Mouse (Mus musculus) heart, embryonic 14.5 days (tissue): ENCODE measurements around the gene Rnf121. TPM values are rescaled to one million over a fixed set of nuclear protein-coding genes. Genes with fewer than 3 reads are reported as not detected.
A peak's percentile ranks its signal among the peaks of the same experiment; 100 is the strongest.

Experiments
- ATAC-seq: fragments of 200-750 bp; cut with Nextera tagmentation; 2 replicates; pipeline ENCODE4 v1.8.0; 2017; ENCODE audit warnings: low read depth, moderate TSS enrichment; ENCODE audit not compliant: insufficient number of reproducible peaks, insufficient read depth, low FRiP score
- H3K27ac ChIP-seq, 2 experiments: fragments of 200-500 bp in 1 of 2; fragments of 300-500 bp in 1 of 2; sonication (generic) in 1 of 2; replicated peaks in 1 of 2; 2 replicates each; pipeline ENCODE4 v1.5.1; 2012 to 2014; ENCODE audit warnings: low read depth in 2 of 2, low read length in 2 of 2, control low read depth in 1 of 2, mild to moderate bottlenecking in 1 of 2, mixed read lengths in 1 of 2; ENCODE audit not compliant: control insufficient read depth in 1 of 2, insufficient read depth in 1 of 2
- H3K27me3 ChIP-seq: fragments of 300-500 bp; sonication (generic); 2 replicates; pipeline ENCODE4 v1.6.1; 2014; ENCODE audit warnings: mild to moderate bottlenecking, low read length, control low read depth; ENCODE audit not compliant: control insufficient read depth, insufficient read depth
- H3K36me3 ChIP-seq: fragments of 300-500 bp; sonication (generic); 2 replicates; pipeline ENCODE4 v1.6.1; 2014; ENCODE audit warnings: mild to moderate bottlenecking, control low read depth, low read length, mixed read lengths; ENCODE audit not compliant: control insufficient read depth, insufficient read depth
- H3K4me1 ChIP-seq, 2 experiments: fragments of 200-500 bp in 1 of 2; fragments of 300-500 bp in 1 of 2; sonication (generic) in 1 of 2; 2 replicates each; pipeline ENCODE4 v1.6.1; 2012 to 2014; ENCODE audit warnings: low read length in 2 of 2, control low read depth in 1 of 2, mixed read lengths in 1 of 2; ENCODE audit not compliant: control insufficient read depth in 2 of 2, insufficient read depth in 2 of 2
- H3K4me2 ChIP-seq: fragments of 300-500 bp; sonication (generic); 2 replicates; pipeline ENCODE4 v1.6.1; 2014; ENCODE audit warnings: mild to moderate bottlenecking, low read length
- H3K4me3 ChIP-seq, 2 experiments: fragments of 200-500 bp in 1 of 2; fragments of 300-500 bp in 1 of 2; sonication (generic) in 1 of 2; 2 replicates each; pipeline ENCODE4 v1.5.1; 2012 to 2014; ENCODE audit warnings: low read length in 2 of 2, mild to moderate bottlenecking in 2 of 2, control low read depth in 1 of 2, low read depth in 1 of 2, moderate library complexity in 1 of 2; ENCODE audit not compliant: control insufficient read depth in 1 of 2, insufficient read depth in 1 of 2
- H3K9ac ChIP-seq: fragments of 300-500 bp; sonication (generic); 2 replicates; pipeline ENCODE4 v1.6.1; 2014; ENCODE audit warnings: mild to moderate bottlenecking, low read length
- H3K9me3 ChIP-seq: fragments of 300-500 bp; sonication (generic); 2 replicates; pipeline ENCODE4 v1.6.1; 2016; ENCODE audit warnings: low read length, control low read depth; ENCODE audit not compliant: control insufficient read depth
- WGBS: fragments of 180-500 bp; shearing (Covaris S2); extraction: QIAGEN DNeasy Blood & Tissue Kit; methylation state at CpG from one replicate; pipeline ENCODE4 v1.1.7; 2014; 5-methylcytosine and 5-hydroxymethylcytosine counted together
- polyA plus RNA-seq: library from polyadenylated mRNA; unstranded; fragments of >200 nt; fragmentation: Nextera tagmentation; extraction: Ambion mirVana; gene quantifications from 2 replicates; pipeline ENCODE4 v1.2.1, GENCODE M21; 2014

Gene Rnf121
- polyA plus RNA-seq, 1 experiment from 2014 or later, result 16.9 TPM

DNA sequence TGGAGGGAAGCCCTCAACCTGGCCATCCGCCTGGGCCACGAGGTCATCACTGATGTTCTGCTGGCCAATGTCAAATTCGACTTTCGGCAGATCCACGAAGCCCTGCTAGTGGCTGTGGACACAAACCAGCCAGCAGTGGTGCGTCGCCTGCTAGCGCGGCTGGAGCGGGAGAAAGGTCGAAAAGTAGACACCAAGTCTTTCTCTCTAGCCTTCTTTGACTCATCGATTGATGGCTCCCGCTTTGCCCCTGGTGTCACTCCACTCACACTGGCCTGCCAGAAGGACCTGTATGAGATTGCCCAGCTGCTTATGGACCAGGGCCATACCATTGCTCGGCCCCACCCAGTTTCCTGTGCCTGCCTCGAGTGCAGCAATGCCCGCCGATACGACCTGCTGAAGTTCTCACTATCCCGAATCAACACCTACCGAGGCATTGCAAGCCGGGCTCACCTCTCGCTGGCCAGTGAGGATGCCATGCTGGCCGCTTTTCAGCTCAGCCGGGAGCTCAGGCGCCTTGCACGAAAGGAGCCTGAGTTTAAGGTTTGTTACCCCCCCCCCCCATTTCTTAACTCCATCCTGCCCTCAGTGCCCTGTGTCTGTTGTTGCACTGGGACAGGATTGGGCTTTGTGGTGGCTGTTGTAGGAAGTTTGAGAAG lies 18.9 kb upstream of the Rnf121 start:
- H3K36me3 ChIP-seq, result peaks cover 71% of the 10 kb centered on the region
- no peak for ATAC-seq
- no peaks in the 10 kb centered on the region for H3K27me3 ChIP-seq
- H3K9me3 ChIP-seq, result no peaks in the 10 kb centered on the region
- no peaks in the 10 kb centered on the region for H3K4me1 ChIP-seq
- H3K4me2 ChIP-seq, result no peak overlapping the region
- 84% methylated on average over 26 of the region's 26 CpGs for WGBS
- no peak overlapping the region for H3K27ac ChIP-seq
- no peak overlapping the region for H3K9ac ChIP-seq
- no peak overlapping the region for H3K4me3 ChIP-seq

- Histone ChIP-seq H3K4me2 (no peak within 1 kb of the TSS), H3K9me3 (no peaks in the 10 kb centered on the region), H3K27ac (no peak within 1 kb of the TSS), H3K4me3 (no peak within 1 kb of the TSS), H3K9ac (no peak within 1 kb of the TSS), H3K4me1 (no peaks in the 10 kb centered on the region), H3K36me3 (peaks cover 75% of the 10 kb centered on the region), H3K27me3 (no peaks in the 10 kb centered on the region)
- ATAC-seq, result no peak
- 82% methylated on average over 5 of the region's 5 CpGs for WGBS
Observed at GRCm38 (mm10) chr7:102082816-102083215, 17.5 kb upstream of the Rnf121 start, which contains the start of gene Trpc2. TSS of gene Trpc2 (plus strand) at chr7:102083116.

DNA sequence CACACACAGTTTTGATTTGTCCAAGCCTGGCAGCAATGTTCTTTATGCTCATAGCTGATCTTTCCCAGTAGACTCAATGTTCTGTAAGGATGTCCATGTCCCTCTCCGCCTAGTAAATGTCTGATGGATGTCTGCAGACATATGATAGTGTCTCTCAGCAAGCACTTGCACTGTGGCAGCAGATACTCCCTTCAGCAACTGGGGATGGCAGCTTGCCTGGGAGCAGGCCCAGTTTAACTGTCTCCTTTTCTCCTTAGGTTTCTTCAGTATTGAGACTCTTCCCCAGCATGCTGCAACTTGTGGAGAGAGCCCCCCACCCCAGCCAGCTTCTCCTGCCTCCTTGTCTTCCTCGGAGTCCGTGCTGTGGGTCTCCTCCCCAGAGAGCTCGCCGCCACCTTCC lies 16.5 kb upstream of the Rnf121 start:
- no peaks in the 10 kb centered on the region for H3K4me1 ChIP-seq
- peaks cover 82% of the 10 kb centered on the region for H3K36me3 ChIP-seq
- H3K9ac ChIP-seq, result no peak overlapping the region
- no peak overlapping the region for H3K27ac ChIP-seq
- H3K27me3 ChIP-seq, result no peaks in the 10 kb centered on the region
- no peaks in the 10 kb centered on the region for H3K9me3 ChIP-seq
- H3K4me3 ChIP-seq, result no peak overlapping the region
- 89% methylated on average over 5 of the region's 5 CpGs for WGBS
- ATAC-seq, result no peak
- no peak overlapping the region for H3K4me2 ChIP-seq

DNA sequence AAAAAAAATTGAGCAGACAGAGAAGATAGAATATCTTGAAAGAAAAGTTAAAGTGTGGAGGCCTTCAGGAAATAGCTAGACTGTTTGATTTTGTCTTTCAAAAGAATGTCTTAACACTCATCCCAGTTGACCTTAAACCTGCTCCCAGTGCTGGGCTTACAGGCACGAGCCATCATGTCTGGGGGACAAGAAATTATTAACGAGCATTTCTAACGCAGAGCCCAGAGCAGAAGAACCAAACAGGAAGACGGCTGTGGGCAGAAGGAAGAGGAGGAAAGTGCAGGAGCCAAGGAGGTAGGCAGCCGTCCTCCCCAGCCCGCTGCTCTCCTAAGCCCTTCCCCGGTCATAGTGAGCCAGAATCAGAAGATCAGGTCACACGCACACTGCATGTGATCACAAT lies 15.0 kb upstream of the Rnf121 start:
- Histone ChIP-seq H3K36me3 (peaks cover 95% of the 10 kb centered on the region), H3K9ac (no peak overlapping the region), H3K4me2 (no peak overlapping the region), H3K4me1 (no peaks in the 10 kb centered on the region), H3K27me3 (no peaks in the 10 kb centered on the region), H3K9me3 (no peaks in the 10 kb centered on the region), H3K27ac (no peak overlapping the region), H3K4me3 (no peak overlapping the region)
- no peak for ATAC-seq
- 93% methylated on average over 8 of the region's 8 CpGs for WGBS

DNA sequence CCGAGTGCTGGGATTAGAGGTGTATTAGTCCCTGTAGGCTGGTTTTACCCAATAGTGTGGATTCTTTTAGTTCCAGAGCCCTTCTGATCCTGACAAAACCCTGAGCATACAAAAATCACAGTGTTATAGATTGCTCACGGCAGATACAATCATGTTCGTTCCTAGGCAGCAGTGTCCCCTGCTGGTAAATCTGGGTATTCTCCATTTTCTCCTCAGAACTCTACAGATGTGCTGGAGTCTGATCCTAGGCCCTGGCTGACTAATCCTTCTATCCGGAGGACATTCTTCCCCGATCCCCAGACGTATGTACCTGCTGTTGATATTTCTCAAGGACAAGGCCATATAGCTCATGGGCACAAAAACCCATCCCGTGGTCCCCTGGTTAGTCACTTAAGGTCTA lies 13.2 kb upstream of the Rnf121 start:
- Histone ChIP-seq H3K9ac (no peak overlapping the region), H3K4me2 (no peak overlapping the region), H3K4me3 (no peak overlapping the region), H3K9me3 (no peaks in the 10 kb centered on the region), H3K27me3 (no peaks in the 10 kb centered on the region), H3K27ac (no peak overlapping the region), H3K36me3 (peaks cover 94% of the 10 kb centered on the region), H3K4me1 (no peaks in the 10 kb centered on the region)
- ATAC-seq, result no peak
- 74% methylated on average over 7 of the region's 7 CpGs for WGBS

DNA sequence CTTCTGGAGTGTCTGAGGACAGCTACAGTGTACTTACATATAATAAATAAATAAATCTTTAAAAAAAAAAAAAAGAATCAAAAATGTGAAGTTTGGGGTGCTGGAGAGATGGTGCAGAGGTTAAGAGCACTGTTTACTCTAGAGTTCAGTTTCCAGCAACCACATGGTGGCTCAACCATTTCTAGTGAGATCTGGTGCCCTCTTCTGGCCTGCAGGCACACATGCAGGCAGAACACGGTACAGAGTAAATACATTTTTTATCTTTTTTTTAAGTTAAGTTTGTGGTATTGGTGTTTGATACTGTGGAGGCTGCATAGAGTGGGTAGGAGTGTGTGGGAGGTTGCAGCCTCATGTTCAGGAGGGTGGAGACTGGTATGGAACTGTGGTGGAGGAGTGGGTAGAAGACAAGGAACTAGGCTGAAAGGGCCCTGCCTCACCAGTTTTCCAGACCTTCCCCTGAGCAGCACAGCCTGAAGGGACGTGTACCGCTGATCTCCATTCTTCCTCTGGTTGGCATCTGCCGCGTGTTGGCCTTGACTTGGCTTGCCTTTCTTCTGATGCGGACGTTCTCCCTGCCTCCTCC lies 11.5 kb upstream of the Rnf121 start:
- Histone ChIP-seq H3K4me2 (no peak overlapping the region), H3K9me3 (no peaks in the 10 kb centered on the region), H3K4me1 (no peaks in the 10 kb centered on the region), H3K27ac (no peak overlapping the region), H3K4me3 (no peak overlapping the region), H3K27me3 (no peaks in the 10 kb centered on the region), H3K36me3 (peaks cover 95% of the 10 kb centered on the region), H3K9ac (no peak overlapping the region)
- no peak for ATAC-seq
- 82% methylated on average over 7 of the region's 7 CpGs for WGBS

DNA sequence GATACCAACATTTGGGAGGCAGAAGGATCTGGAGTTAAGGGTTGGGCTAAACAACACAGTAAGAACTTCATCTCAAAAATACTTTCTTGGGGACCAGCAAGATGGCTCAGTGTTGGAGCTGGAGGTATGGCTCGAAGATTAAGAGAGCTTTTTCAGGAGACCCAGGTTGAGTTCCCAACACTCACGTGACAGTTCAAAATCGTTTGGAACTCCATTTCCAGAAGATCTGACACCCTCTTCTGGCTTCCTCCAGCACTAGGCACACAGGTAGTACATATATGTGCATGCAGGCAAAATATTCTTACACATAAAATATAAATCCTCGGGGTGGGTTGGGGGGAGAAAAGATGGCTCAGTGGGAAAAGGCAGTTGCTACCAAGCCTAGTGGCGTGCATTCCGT lies 1.1 kb upstream of the Rnf121 start:
- peaks cover 12% of the 10 kb centered on the region for H3K36me3 ChIP-seq
- peak overlapping the region; percentile 15 to 74 for H3K4me3 ChIP-seq
- peaks cover 5 to 16% of the 10 kb centered on the region in 2 experiments; a peak in 3 of 4 replicates for H3K4me1 ChIP-seq
- 68% methylated on average over 6 of the region's 6 CpGs for WGBS
- H3K27ac ChIP-seq, result no peak overlapping the region
- no peak for ATAC-seq
- H3K27me3 ChIP-seq, result no peaks in the 10 kb centered on the region
- peak overlapping the region; percentile 78 for H3K4me2 ChIP-seq
- H3K9me3 ChIP-seq, result no peaks in the 10 kb centered on the region
- H3K9ac ChIP-seq, result peak overlapping the region; percentile 80

DNA sequence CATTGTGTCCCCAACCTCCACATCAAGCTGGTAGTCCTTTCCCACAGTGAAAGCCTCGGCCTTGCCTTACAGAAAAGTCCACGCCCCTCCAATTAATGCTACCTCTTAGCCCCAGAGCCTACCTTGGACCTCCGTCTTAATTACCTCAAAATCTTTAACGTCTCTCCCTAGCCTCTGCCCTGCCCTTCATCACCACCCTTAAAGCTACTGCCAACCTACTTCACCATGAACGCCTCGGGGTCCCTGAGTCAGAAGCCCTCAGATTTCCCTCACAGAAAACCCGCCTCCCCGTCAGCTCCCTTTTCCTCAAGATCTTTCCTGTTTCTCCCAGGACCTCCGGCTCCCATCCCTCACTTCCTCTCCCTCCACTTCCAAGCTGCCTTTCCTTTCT lies 619 bp downstream of the Rnf121 start:
- peak overlapping the region; percentile 80 for H3K9ac ChIP-seq
- ATAC-seq, result no peak

More for the DNA sequence above, 619 bp downstream of the Rnf121 start:
- peaks cover 5 to 16% of the 10 kb centered on the region in 2 experiments; a peak in 3 of 4 replicates for H3K4me1 ChIP-seq
- H3K36me3 ChIP-seq, result peaks cover 10% of the 10 kb centered on the region
- peak overlapping the region; percentile 24 to 73; a peak in 3 of 4 replicates for H3K27ac ChIP-seq
- H3K4me3 ChIP-seq, result peak overlapping the region; percentile 74 to 77
- no peaks in the 10 kb centered on the region for H3K27me3 ChIP-seq
- WGBS, result under 1% methylated on average over 9 of the region's 9 CpGs
- H3K4me2 ChIP-seq, result peak overlapping the region; percentile 78
- H3K9me3 ChIP-seq, result no peaks in the 10 kb centered on the region
